Mouse (Mus musculus) forebrain, embryonic 14.5 days (tissue): ENCODE measurements at regions not wholly inside any gene's neighbourhood (a gene's known extent, or its start where the extent isn't known, plus 50 kb on each side); places are given as distances from the start of the nearest gene placed in this dataset.

Source experiments
- ATAC-seq: fragments of 200-750 bp; cut with Nextera tagmentation; 2 replicates; pipeline ENCODE4 v1.8.0; 2017; ENCODE audit warnings: mild to moderate bottlenecking, moderate library complexity
- DNase-seq: peaks from one replicate; pipeline ENCODE4 v3.0.0-alpha.2; 2015; ENCODE audit warnings: low spot score
- H3K27ac ChIP-seq: fragments of 300-500 bp; sonication (generic); 2 replicates; pipeline ENCODE4 v1.5.1; 2014; ENCODE audit warnings: low read depth, mild to moderate bottlenecking, control low read depth, low read length, moderate library complexity
- H3K27me3 ChIP-seq: fragments of 300-500 bp; sonication (generic); replicated peaks from 2 replicates; pipeline ENCODE4 v1.6.1; 2014; ENCODE audit warnings: low read length, control low read depth, mixed read lengths; ENCODE audit not compliant: control insufficient read depth, insufficient read depth
- H3K36me3 ChIP-seq: fragments of 300-500 bp; sonication (generic); 2 replicates; pipeline ENCODE4 v1.6.1; 2014; ENCODE audit warnings: low read length, control low read depth; ENCODE audit not compliant: control insufficient read depth, insufficient read depth
- H3K4me1 ChIP-seq: fragments of 300-500 bp; sonication (generic); 2 replicates; pipeline ENCODE4 v1.6.1; 2014; ENCODE audit warnings: antibody characterized with exemption, low read length, control low read depth; ENCODE audit not compliant: control insufficient read depth, insufficient read depth
- H3K4me2 ChIP-seq: fragments of 300-500 bp; sonication (generic); 2 replicates; pipeline ENCODE4 v1.6.1; 2014; ENCODE audit warnings: mild to moderate bottlenecking, control low read depth, low read length
- H3K4me3 ChIP-seq: fragments of 300-500 bp; sonication (generic); 2 replicates; pipeline ENCODE4 v1.5.1; 2014; ENCODE audit warnings: low read depth, low read length, control low read depth
- H3K9ac ChIP-seq: fragments of 300-500 bp; sonication (generic); 2 replicates; pipeline ENCODE4 v1.6.1; 2014; ENCODE audit warnings: mild to moderate bottlenecking, low read length, control low read depth, moderate library complexity
- H3K9me3 ChIP-seq: fragments of 300-500 bp; sonication (generic); replicated peaks from 2 replicates; pipeline ENCODE4 v1.6.1; 2016; ENCODE audit warnings: low read length, control low read depth, mixed read lengths; ENCODE audit not compliant: control insufficient read depth
- whole genome bisulfite sequencing: fragments of 180-500 bp; shearing (Covaris S2); extraction: QIAGEN DNeasy Blood & Tissue Kit; methylation state at CpG from one replicate; pipeline ENCODE4 v1.1.7; 2014; 5-methylcytosine and 5-hydroxymethylcytosine counted together

- Histone ChIP-seq H3K9ac (no peak overlapping the region), H3K27ac (no peak overlapping the region), H3K9me3 (no peaks in the 10 kb centered on the region), H3K4me1 (no peaks in the 10 kb centered on the region), H3K27me3 (no peaks in the 10 kb centered on the region), H3K36me3 (no peaks in the 10 kb centered on the region), H3K4me2 (no peak overlapping the region), H3K4me3 (no peak overlapping the region)
- DNase-seq = no peak
- WGBS = 65% methylated on average over 3 of the region's 3 CpGs
- ATAC-seq = no peak
Observed at GRCm38 (mm10) chrX:163858494-163858893, 50.3 kb upstream of the Ap1s2 start.
